Mouse (Mus musculus) cerebellum, adult 2 months (tissue): ENCODE results near the gene Oasl1.

ENCODE experiments used
- CTCF ChIP-seq: fragments of 200-500 bp; IDR thresholded peaks from 2 replicates; pipeline ENCODE4 v1.5.1; 2011; ENCODE audit warnings: low read depth, mild to moderate bottlenecking, control low read depth, low read length, moderate library complexity, borderline replicate concordance; ENCODE audit not compliant: insufficient read depth
- POLR2A ChIP-seq: fragments of 200-500 bp; IDR thresholded peaks from 2 replicates; pipeline ENCODE4 v1.6.1; 2011; ENCODE audit warnings: low read length, control low read depth, borderline replicate concordance; ENCODE audit not compliant: insufficient read depth

GRCm38 (mm10) chr5:114951279-114951880 lies 28.3 kb downstream of the Oasl1 start:
- TF ChIP-seq POLR2A = no peak
- TF ChIP-seq CTCF = no peak
